Mouse (Mus musculus) E14TG2a.4 (cell line): ENCODE measurements around the gene Atp2c2.

ENCODE experiments used
- CTCF ChIP-seq: conservative IDR thresholded peaks from 2 replicates; pipeline ENCODE4 v1.5.1; 2014; ENCODE audit warnings: low read length
- NANOG ChIP-seq: IDR thresholded peaks from 2 replicates; pipeline ENCODE4 v1.6.1; 2014; ENCODE audit warnings: borderline replicate concordance, low read length, mixed read lengths

DNA sequence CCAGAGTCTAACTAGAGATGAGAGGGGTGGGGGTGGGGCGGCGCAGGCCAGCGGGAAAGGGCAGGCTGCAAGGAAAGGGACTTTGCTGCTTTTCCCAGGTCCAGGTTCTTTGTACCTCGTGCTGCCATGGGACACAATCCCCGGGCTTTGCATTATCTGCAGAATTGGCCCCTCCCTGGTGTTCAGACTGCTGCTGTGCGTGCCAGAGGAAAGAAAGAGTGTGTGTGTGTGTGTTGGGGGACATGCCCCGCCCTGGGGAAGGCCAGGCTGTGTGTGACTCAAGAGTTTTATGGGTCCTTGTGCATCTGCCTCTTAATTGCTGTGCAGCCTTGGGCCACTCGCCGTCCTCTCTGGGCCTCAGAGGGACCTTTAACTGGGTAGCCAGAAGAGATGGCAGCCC, 31.4 kb upstream of the Atp2c2 start:
- TF ChIP-seq CTCF: no peak
- TF ChIP-seq NANOG: no peak
